Comparison of ENCODE assay signal across 10 mouse cellular contexts in the genomic region with DNA sequence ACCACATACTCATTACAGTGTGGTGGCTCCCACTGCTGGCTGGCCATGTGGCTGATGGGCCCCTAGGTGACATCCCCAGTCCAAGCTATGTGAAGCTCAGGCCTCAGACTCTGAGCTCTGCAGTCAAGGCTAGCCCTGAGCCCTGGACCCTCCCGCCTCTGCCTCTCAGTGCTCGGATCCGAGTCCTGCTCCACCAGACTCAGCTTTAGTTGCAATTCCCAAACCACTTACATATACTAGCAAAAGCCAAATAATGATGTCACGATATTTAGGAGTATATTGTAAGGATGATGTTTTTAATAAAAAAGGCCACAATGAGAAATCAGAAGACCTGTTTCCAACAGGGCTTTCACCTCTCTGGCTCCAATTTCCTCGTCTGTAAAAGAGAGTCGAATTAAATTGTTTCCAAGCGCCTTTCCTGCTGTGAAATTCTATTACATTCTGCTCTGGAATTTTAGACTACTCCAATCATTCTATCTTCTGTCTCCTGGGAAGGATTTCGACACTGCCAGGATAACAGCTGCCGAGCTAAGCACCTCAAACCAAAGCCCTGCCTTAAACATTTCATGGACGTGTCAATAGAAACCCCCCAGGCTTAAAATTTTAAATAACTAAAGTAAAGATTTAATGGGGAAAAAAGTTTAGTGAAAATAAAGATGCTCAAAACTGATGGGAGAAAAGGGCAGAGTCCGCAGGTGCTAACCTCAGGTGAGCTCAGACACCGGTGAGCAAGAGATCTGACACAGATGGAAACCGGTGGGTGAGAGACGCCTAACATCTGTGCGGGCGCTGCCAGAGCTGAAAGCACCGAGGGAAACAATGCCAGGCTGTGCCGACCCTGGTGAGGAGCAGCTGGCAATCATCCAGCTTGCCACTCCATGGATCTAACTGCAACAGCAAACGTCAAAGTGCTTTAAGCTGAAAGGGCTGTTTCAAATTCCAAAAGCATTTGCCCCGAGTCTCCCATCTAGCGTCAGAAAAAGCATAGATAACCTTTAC.
DNase-seq lines count a peak whose midpoint lies in the region; ATAC-seq and TF ChIP-seq lines count a peak whose summit lies in the region.
"Had no signal": no experiment of that assay in that cellular context is flagged by ENCODE, and none has a peak within 500 bp of the region (broad histone marks: within the 10 kb centered on the region; RNA-seq: fewer than 3 reads in every experiment).

No protein-coding gene starts in this region.

- no peak overlapping the region for H3K27ac ChIP-seq in heart, postnatal 0 days (ENCODE audit: low read depth)
- H3K27ac ChIP-seq in heart, embryonic 12.5 days (ENCODE audit: poor library complexity, severe bottlenecking), result no peak overlapping the region
- H3K27ac ChIP-seq in testis, adult 2 months (ENCODE audit: control insufficient read depth, insufficient read depth, low read depth, low read length), result no peak overlapping the region
- peak overlapping the region; percentile 85 for H3K27ac ChIP-seq in limb, embryonic 12.5 days

- no peak for DNase-seq in heart, postnatal 0 days (ENCODE audit: low spot score)
- no peak for DNase-seq in testis, postnatal 14 days (ENCODE audit: low spot score)
- DNase-seq in left cerebral cortex, adult 8-10 months (ENCODE audit: low spot score in 2 of 2), result no peak
- no peak for DNase-seq in adrenal gland, postnatal 36 days
- no peak for DNase-seq in Muller cell, postnatal 12 days (ENCODE audit: inconsistent ontology term)

- no peak for TF ChIP-seq EP300 in heart, postnatal 0 days (IDR thresholded peaks at IDR 0.05; ENCODE audit: low read depth)

- H3K4me3 ChIP-seq in heart, postnatal 0 days (ENCODE audit: low read depth, low read length), result no peak overlapping the region
- H3K4me3 ChIP-seq in heart, embryonic 12.5 days, result no peak overlapping the region
- peak overlapping the region; percentile 72 for H3K4me3 ChIP-seq in testis, adult 2 months (ENCODE audit: control insufficient read depth, low read depth, low read length)
- H3K4me3 ChIP-seq in limb, embryonic 12.5 days (replicated peaks), result no peak overlapping the region
- H3K4me3 ChIP-seq: stomach, embryonic 15.5 days had no signal

- no peaks in the 10 kb centered on the region for H3K9me3 ChIP-seq in heart, postnatal 0 days (replicated peaks; ENCODE audit: control insufficient read depth, low read length)
- H3K9me3 ChIP-seq in heart, embryonic 12.5 days (replicated peaks), result no peaks in the 10 kb centered on the region
- H3K9me3 ChIP-seq in limb, embryonic 12.5 days, result no peaks in the 10 kb centered on the region
- H3K9me3 ChIP-seq: G1E; stomach, embryonic 15.5 days had no signal

- no peaks in the 10 kb centered on the region for H3K27me3 ChIP-seq in heart, postnatal 0 days (ENCODE audit: control insufficient read depth, insufficient read depth, low read length)
- no peaks in the 10 kb centered on the region for H3K27me3 ChIP-seq in heart, embryonic 12.5 days (replicated peaks)
- no peaks in the 10 kb centered on the region for H3K27me3 ChIP-seq in testis, adult 2 months (ENCODE audit: control insufficient read depth, insufficient read depth, low read length)
- H3K27me3 ChIP-seq in limb, embryonic 12.5 days, result no peaks in the 10 kb centered on the region
- H3K27me3 ChIP-seq: stomach, embryonic 15.5 days had no signal

- H3K36me3 ChIP-seq in heart, postnatal 0 days (replicated peaks; ENCODE audit: control insufficient read depth, insufficient read depth, low read length), result no peaks in the 10 kb centered on the region
- H3K36me3 ChIP-seq in heart, embryonic 12.5 days, result no peaks in the 10 kb centered on the region
- no peaks in the 10 kb centered on the region for H3K36me3 ChIP-seq in testis, adult 2 months (ENCODE audit: control insufficient read depth, insufficient read depth, low read length)
- no peaks in the 10 kb centered on the region for H3K36me3 ChIP-seq in limb, embryonic 12.5 days
- H3K36me3 ChIP-seq: stomach, embryonic 15.5 days had no signal

- no peak for TF ChIP-seq CTCF in heart, postnatal 0 days (IDR thresholded peaks at IDR 0.05; ENCODE audit: low read depth)
- no peak for TF ChIP-seq CTCF in testis, adult 2 months (IDR thresholded peaks at IDR 0.05; ENCODE audit: control insufficient read depth, insufficient read depth, insufficient replicate concordance, low read depth, low read length)

- 57% methylated on average over 21 of the region's 21 CpGs for WGBS in heart, postnatal 0 days
- WGBS in heart, embryonic 12.5 days, result 64% methylated on average over 21 of the region's 21 CpGs
- WGBS in limb, embryonic 12.5 days, result 41% methylated on average over 21 of the region's 21 CpGs

- TF ChIP-seq POLR2A in testis, adult 2 months (IDR thresholded peaks at IDR 0.05; ENCODE audit: control insufficient read depth, low read depth, low read length), result no peak

- no peak for ATAC-seq in heart, postnatal 0 days (ENCODE audit: insufficient read depth, low read depth)
- ATAC-seq in heart, embryonic 12.5 days (ENCODE audit: insufficient number of reproducible peaks, low FRiP score), result no peak
- peak; percentile 27; the same call in 1 of the 2 replicates for ATAC-seq in limb, embryonic 12.5 days (ENCODE audit: insufficient number of reproducible peaks, insufficient read depth, low FRiP score, low TSS enrichment, low read depth)

- peaks cover 11% of the 10 kb centered on the region; the same call in 1 of the 2 replicates for H3K4me1 ChIP-seq in heart, postnatal 0 days (ENCODE audit: control insufficient read depth, insufficient read depth)
- H3K4me1 ChIP-seq in heart, embryonic 12.5 days (replicated peaks), result peaks cover 34% of the 10 kb centered on the region
- H3K4me1 ChIP-seq in testis, adult 2 months (ENCODE audit: control insufficient read depth, insufficient read depth, low read length), result 0 out of 2 replicates have a peak, but pooled peaks cover 2% of the 10 kb centered on the region
- H3K4me1 ChIP-seq in limb, embryonic 12.5 days (replicated peaks), result peaks cover 82% of the 10 kb centered on the region

- no peak overlapping the region for H3K9ac ChIP-seq in heart, postnatal 0 days (replicated peaks; ENCODE audit: low read depth, low read length)
- H3K9ac ChIP-seq in heart, embryonic 12.5 days, result no peak overlapping the region
- H3K9ac ChIP-seq in limb, embryonic 12.5 days (replicated peaks), result no peak overlapping the region
- H3K9ac ChIP-seq: stomach, embryonic 15.5 days had no signal

- peak overlapping the region; percentile 15; the same call in 1 of the 2 replicates for H3K4me2 ChIP-seq in heart, postnatal 0 days (ENCODE audit: low read depth, low read length)
- H3K4me2 ChIP-seq in heart, embryonic 12.5 days, result no peak overlapping the region
- H3K4me2 ChIP-seq in limb, embryonic 12.5 days, result 0 out of 2 replicates have a peak overlapping the region, but pooled peaks have one; percentile 6
- H3K4me2 ChIP-seq: stomach, embryonic 15.5 days had no signal
